19 mouse cellular contexts compared by ENCODE assay signal in genomic region chr10:51930266-51930665, GRCm38 (mm10).
DNase-seq lines count a peak whose midpoint lies in the region; ATAC-seq and TF ChIP-seq lines count a peak whose summit lies in the region.
"Had no signal": no experiment of that assay in that cellular context is flagged by ENCODE, and none has a peak within 500 bp of the region (broad histone marks: within the 10 kb centered on the region; RNA-seq: fewer than 3 reads in every experiment).

No protein-coding gene starts in this region.

- no peaks in the 10 kb centered on the region for H3K9me3 ChIP-seq in forebrain, embryonic 15.5 days
- no peaks in the 10 kb centered on the region for H3K9me3 ChIP-seq in forebrain, embryonic 12.5 days
- no peaks in the 10 kb centered on the region for H3K9me3 ChIP-seq in limb, embryonic 13.5 days
- no peaks in the 10 kb centered on the region for H3K9me3 ChIP-seq in limb, embryonic 10.5 days (replicated peaks)

- H3K36me3 ChIP-seq in forebrain, embryonic 15.5 days: no peaks in the 10 kb centered on the region
- no peaks in the 10 kb centered on the region for H3K36me3 ChIP-seq in forebrain, embryonic 12.5 days (replicated peaks)
- no peaks in the 10 kb centered on the region for H3K36me3 ChIP-seq in limb, embryonic 13.5 days
- H3K36me3 ChIP-seq in limb, embryonic 10.5 days: no peaks in the 10 kb centered on the region
- no peaks in the 10 kb centered on the region for H3K36me3 ChIP-seq in myocyte (ENCODE audit: control insufficient read depth, insufficient read depth)

- no peaks in the 10 kb centered on the region for H3K27me3 ChIP-seq in forebrain, embryonic 15.5 days
- no peaks in the 10 kb centered on the region for H3K27me3 ChIP-seq in forebrain, embryonic 12.5 days
- H3K27me3 ChIP-seq in limb, embryonic 13.5 days: no peaks in the 10 kb centered on the region
- no peaks in the 10 kb centered on the region for H3K27me3 ChIP-seq in limb, embryonic 10.5 days (ENCODE audit: low read depth, poor library complexity, severe bottlenecking)
- no peaks in the 10 kb centered on the region for H3K27me3 ChIP-seq in myocyte (ENCODE audit: control insufficient read depth, insufficient read depth, insufficient read length)
- H3K27me3 ChIP-seq: Patski had no signal

- peak; percentile 19 for DNase-seq in heart, adult 8-10 months (ENCODE audit: low spot score)
- DNase-seq in heart, adult 11 months: no peak
- no peak for DNase-seq in limb, embryonic 10.5 days (ENCODE audit: low spot score)
- no peak for DNase-seq in MN1 (ENCODE audit: low spot score)
- DNase-seq: adrenal gland, postnatal 36 days; B cell, adult 2 months; cerebellum, adult 9-10 months; kidney, adult 18-20 months; kidney, postnatal 10 days; right cerebral cortex, postnatal 14 days had no signal

- H3K4me1 ChIP-seq in forebrain, embryonic 15.5 days: 0 out of 2 replicates have a peak, but pooled peaks cover 4% of the 10 kb centered on the region
- no peaks in the 10 kb centered on the region for H3K4me1 ChIP-seq in forebrain, embryonic 12.5 days
- H3K4me1 ChIP-seq in limb, embryonic 13.5 days: peaks cover 10% of the 10 kb centered on the region; the same call in 1 of the 2 replicates
- no peaks in the 10 kb centered on the region for H3K4me1 ChIP-seq in limb, embryonic 10.5 days

- no peak overlapping the region for H3ac ChIP-seq in myocyte (ENCODE audit: control insufficient read depth, insufficient read length)

- no peak overlapping the region for H3K4me3 ChIP-seq in forebrain, embryonic 15.5 days
- no peak overlapping the region for H3K4me3 ChIP-seq in forebrain, embryonic 12.5 days (replicated peaks)
- H3K4me3 ChIP-seq in limb, embryonic 13.5 days: no peak overlapping the region
- H3K4me3 ChIP-seq in limb, embryonic 10.5 days: no peak overlapping the region
- no peak overlapping the region for H3K4me3 ChIP-seq in myocyte
- H3K4me3 ChIP-seq: layer of hippocampus, adult 2 months had no signal

- 49% methylated on average over 2 of the region's 2 CpGs for WGBS in forebrain, embryonic 15.5 days
- WGBS in forebrain, embryonic 12.5 days: 74% methylated on average over 2 of the region's 2 CpGs
- WGBS in limb, embryonic 13.5 days: 38% methylated on average over 2 of the region's 2 CpGs
- 63% methylated on average over 2 of the region's 2 CpGs for WGBS in limb, embryonic 10.5 days

- no peak for TF ChIP-seq POLR2A in myocyte (IDR thresholded peaks at IDR 0.05; ENCODE audit: insufficient read length, low read depth)

- H3K27ac ChIP-seq in forebrain, embryonic 15.5 days (replicated peaks): no peak overlapping the region
- H3K27ac ChIP-seq in forebrain, embryonic 12.5 days: no peak overlapping the region
- peak overlapping the region; percentile 33; the same call in 1 of the 2 replicates for H3K27ac ChIP-seq in limb, embryonic 13.5 days
- no peak overlapping the region for H3K27ac ChIP-seq in limb, embryonic 10.5 days
- H3K27ac ChIP-seq: layer of hippocampus, adult 2 months; liver, embryonic 14.5 days had no signal

- ATAC-seq in forebrain, embryonic 15.5 days (replicated peaks): peak; percentile 32; the same call in 1 of the 2 replicates
- no peak for ATAC-seq in forebrain, embryonic 12.5 days (ENCODE audit: low FRiP score)
- ATAC-seq in limb, embryonic 13.5 days (ENCODE audit: low FRiP score, low read depth): peak; percentile 64
- ATAC-seq: activated CD4-positive, CD25-positive, alpha-beta regulatory T cell, adult 4 months; lung, postnatal 0 days; Patski had no signal

- no peak overlapping the region for H3K4me2 ChIP-seq in forebrain, embryonic 15.5 days (replicated peaks)
- H3K4me2 ChIP-seq in forebrain, embryonic 12.5 days: no peak overlapping the region
- H3K4me2 ChIP-seq in limb, embryonic 13.5 days (replicated peaks): no peak overlapping the region
- peak overlapping the region; percentile 22 for H3K4me2 ChIP-seq in myocyte (ENCODE audit: low read depth)

- no peak overlapping the region for H3K9ac ChIP-seq in forebrain, embryonic 15.5 days (replicated peaks)
- no peak overlapping the region for H3K9ac ChIP-seq in forebrain, embryonic 12.5 days
- H3K9ac ChIP-seq in limb, embryonic 13.5 days: no peak overlapping the region
- H3K9ac ChIP-seq: liver, embryonic 14.5 days had no signal

- no peaks in the 10 kb centered on the region for H3K79me2 ChIP-seq in myocyte (ENCODE audit: control insufficient read depth, insufficient read depth)

TF ChIP-seq in myocyte, 11 proteins besides CTCF, POLR2A, EP300 and RAD21:
- TF ChIP-seq MYOG (IDR thresholded peaks at IDR 0.05; ENCODE audit: control insufficient read depth in 1 of 3, insufficient read depth in 1 of 3, insufficient read length in 2 of 3, low read depth in 2 of 3): no peak
- TF ChIP-seq SRF (IDR thresholded peaks at IDR 0.05; ENCODE audit: control insufficient read depth, insufficient read length, low read depth): no peak
